Mouse (Mus musculus) brain, embryonic 14.5 days (tissue): ENCODE measurements at regions not wholly inside any gene's neighbourhood (a gene's known extent, or its start where the extent isn't known, plus 50 kb on each side); places are given as distances from the start of the nearest gene placed in this dataset.

ENCODE experiments used
- CTCF ChIP-seq: fragments of 200-500 bp; IDR thresholded peaks from 2 replicates; pipeline ENCODE4 v1.5.1; 2012; ENCODE audit warnings: inconsistent platforms, mild to moderate bottlenecking, moderate library complexity, borderline replicate concordance; ENCODE audit not compliant: insufficient read depth, insufficient read length; ENCODE audit errors: extremely low read depth
- POLR2A ChIP-seq: fragments of 200-500 bp; IDR thresholded peaks from 2 replicates; pipeline ENCODE4 v1.6.1; 2012; ENCODE audit warnings: mild to moderate bottlenecking, inconsistent platforms, borderline replicate concordance; ENCODE audit not compliant: poor library complexity, insufficient read depth, insufficient read length, severe bottlenecking; ENCODE audit errors: extremely low read depth

DNA sequence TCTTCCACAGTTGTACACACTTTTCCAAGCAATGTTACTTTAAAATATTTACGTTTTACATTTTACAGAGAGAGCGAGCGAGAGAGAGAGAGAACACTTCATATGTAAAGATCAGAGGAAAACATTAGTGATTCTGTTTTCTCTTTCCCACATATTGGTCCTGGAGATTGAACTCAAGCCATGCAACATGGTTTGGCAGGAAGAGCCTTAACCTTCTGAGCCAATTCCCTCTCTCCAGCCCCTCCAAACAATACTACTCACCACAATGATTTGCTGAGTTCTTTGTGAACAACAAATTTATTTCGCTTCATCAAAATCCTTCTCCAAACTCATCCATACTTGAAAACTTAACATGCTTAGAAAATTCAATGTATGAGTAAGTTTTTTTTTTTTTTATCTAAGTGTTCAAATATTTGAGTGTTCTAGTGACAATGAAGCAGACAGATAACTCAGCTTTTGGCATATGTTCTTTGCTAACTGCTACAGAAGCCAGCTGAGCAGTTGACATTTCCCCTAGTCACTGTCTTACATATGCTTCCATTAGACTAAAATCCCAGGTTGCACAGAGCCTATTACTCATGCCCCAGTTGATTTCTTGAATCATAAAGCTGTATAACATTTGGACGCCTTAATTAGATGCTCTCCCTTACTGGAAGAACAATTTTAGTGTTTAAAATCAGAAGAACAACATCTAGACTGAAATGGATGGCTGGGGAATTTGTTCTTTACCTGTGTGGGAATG lies 801.9 kb upstream of the 4931417E11Rik start:
- TF ChIP-seq CTCF = no peak
- TF ChIP-seq POLR2A = no peak
